Mouse (Mus musculus) cerebellum, postnatal 25 days (tissue): ENCODE measurements at regions not wholly inside any gene's neighbourhood (a gene's known extent, or its start where the extent isn't known, plus 50 kb on each side); places are given as distances from the start of the nearest gene placed in this dataset.
A peak's percentile ranks its signal among the peaks of the same experiment; 100 is the strongest.

Source experiments
- DNase-seq, 2 experiments: peaks; one replicate each; pipeline ENCODE4 v3.0.0; 2021; ENCODE audit warnings: mixed read lengths in 2 of 2

GRCm38 (mm10) chrX:15061641-15062040, 850.7 kb downstream of the H2al1n start:
- DNase-seq = peak; percentile 8 to 24

DNA sequence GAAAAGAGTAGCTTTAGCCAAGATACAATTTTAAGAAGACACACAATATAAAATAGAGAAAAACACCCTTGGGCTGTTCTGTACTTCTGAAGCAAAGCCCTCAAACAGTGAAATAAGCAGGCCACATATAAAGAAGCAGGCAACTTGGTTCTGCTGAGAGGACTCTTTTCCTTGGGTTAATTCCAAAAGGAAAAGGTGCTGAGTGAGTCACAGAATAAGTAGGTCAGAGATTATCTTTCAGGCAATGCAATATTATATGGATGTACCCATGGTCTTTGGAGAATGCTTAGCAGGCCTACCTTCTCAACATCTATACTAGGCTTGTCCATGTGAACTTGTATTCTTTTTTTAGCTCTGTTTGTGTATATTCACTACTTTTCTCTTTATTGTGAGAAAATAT, 854.8 kb downstream of the H2al1n start:
- DNase-seq = no peak
